Mouse (Mus musculus) embryonic fibroblast, embryonic 13.5 days (primary cell): ENCODE results near the gene Sfi1.
"Not testable (repeated sequence)": the region's sequence is repeated elsewhere in the genome, so short reads cannot be mapped to it uniquely, and the experiment has no call there.

Experiments used
- CTCF ChIP-seq: IDR thresholded peaks from 2 replicates; pipeline ENCODE4 v1.5.1; 2011; ENCODE audit warnings: mild to moderate bottlenecking, control low read depth, low read length, moderate library complexity, borderline replicate concordance; ENCODE audit not compliant: insufficient read depth
- POLR2A ChIP-seq: IDR thresholded peaks from 2 replicates; pipeline ENCODE4 v1.6.1; 2011; ENCODE audit warnings: low read depth, mild to moderate bottlenecking, control low read depth, low read length, moderate library complexity

GRCm38 (mm10) chr11:3102626-3103025 is 90.6 kb downstream of the Sfi1 start:
- not testable (repeated sequence) for TF ChIP-seq CTCF, POLR2A
